Mouse (Mus musculus) fat pad, adult 2 months (tissue): ENCODE results near the gene Rdh16.
"Not testable (repeated sequence)": the region's sequence is repeated elsewhere in the genome, so short reads cannot be mapped to it uniquely, and the experiment has no call there.

Experiments used
- DNase-seq: peaks from one replicate; pipeline ENCODE4 v3.0.0-alpha.2; 2011; ENCODE audit warnings: low read depth, low spot score; ENCODE audit errors: extremely low read depth

Rdh16 gene

GRCm38 (mm10) chr10:127800891-127801290, at the start of gene Rdh16:
Rdh16 (plus strand) TSS chr10:127801152.
- no peak for DNase-seq

GRCm38 (mm10) chr10:127751548-127751947, 49.4 kb upstream of the Rdh16 start, which contains the start of gene Gpr182:
Gpr182 (minus strand) TSS chr10:127751732.
- no peak for DNase-seq

GRCm38 (mm10) chr10:127754566-127755166, 46.3 kb upstream of the Rdh16 start:
- DNase-seq = peak; percentile 92

- no peak for DNase-seq
Measured at GRCm38 (mm10) chr10:127755246-127755645, 45.7 kb upstream of the Rdh16 start.

- DNase-seq = no peak
Measured at GRCm38 (mm10) chr10:127755770-127756468, 45.0 kb upstream of the Rdh16 start.

GRCm38 (mm10) chr10:127759181-127760110, 41.5 kb upstream of the Rdh16 start, which contains the start of the genes Rdh1 and Rdh16f1:
Rdh1 (plus strand) TSS chr10:127759721.
Rdh16f1 (plus strand) TSS chr10:127759787.
- peak; percentile 99 for DNase-seq

- DNase-seq = not testable (repeated sequence)
Measured at GRCm38 (mm10) chr10:127762926-127763325, 38.0 kb upstream of the Rdh16 start.

GRCm38 (mm10) chr10:127763914-127764680, 36.9 kb upstream of the Rdh16 start:
- no peak for DNase-seq

- no peak for DNase-seq
Measured at GRCm38 (mm10) chr10:127766564-127766963, 34.4 kb upstream of the Rdh16 start.

GRCm38 (mm10) chr10:127776011-127776410, 24.9 kb upstream of the Rdh16 start, which contains the start of gene Rdh9:
Rdh9 (plus strand) TSS chr10:127776386.
- no peak for DNase-seq

- DNase-seq = not testable (repeated sequence)
Measured at GRCm38 (mm10) chr10:127782321-127782720, 18.6 kb upstream of the Rdh16 start.

- DNase-seq = not testable (repeated sequence)
Measured at GRCm38 (mm10) chr10:127785411-127785810, 15.5 kb upstream of the Rdh16 start.

GRCm38 (mm10) chr10:127799295-127799694, 1.7 kb upstream of the Rdh16 start:
- no peak for DNase-seq

- peak; percentile 80 for DNase-seq
Measured at GRCm38 (mm10) chr10:127801612-127802011, 660 bp downstream of the Rdh16 start.

GRCm38 (mm10) chr10:127802236-127802635, 1.3 kb downstream of the Rdh16 start:
- no peak for DNase-seq

GRCm38 (mm10) chr10:127804416-127804815, 3.5 kb downstream of the Rdh16 start:
- no peak for DNase-seq

- DNase-seq = no peak
Measured at GRCm38 (mm10) chr10:127815888-127816287, 14.9 kb downstream of the Rdh16 start.

GRCm38 (mm10) chr10:127817268-127817910, 16.4 kb downstream of the Rdh16 start:
- DNase-seq = not testable (repeated sequence)

- DNase-seq = peak; percentile 68
Measured at GRCm38 (mm10) chr10:127821806-127822205, 20.9 kb downstream of the Rdh16 start.

- DNase-seq = no peak
Measured at GRCm38 (mm10) chr10:127825386-127825785, 24.4 kb downstream of the Rdh16 start.
